Mouse (Mus musculus) embryonic facial prominence, embryonic 11.5 days (tissue): ENCODE results near the gene Draxin. TPM values are rescaled to one million over a fixed set of nuclear protein-coding genes. Genes with fewer than 3 reads are reported as not detected.
"Not testable (repeated sequence)": the region's sequence is repeated elsewhere in the genome, so short reads cannot be mapped to it uniquely, and the experiment has no call there.

ENCODE experiments used
- ATAC-seq: fragments of 200-750 bp; cut with Nextera tagmentation; replicated peaks from 2 replicates; pipeline ENCODE4 v1.8.0; 2017; ENCODE audit warnings: low read depth; ENCODE audit not compliant: insufficient number of reproducible peaks, low FRiP score, low TSS enrichment
- DNase-seq: peaks from one replicate; pipeline ENCODE4 v3.0.0-alpha.2; 2015; ENCODE audit warnings: low spot score
- H3K27ac ChIP-seq: fragments of 300-500 bp; sonication (generic); replicated peaks from 2 replicates; pipeline ENCODE4 v1.5.1; 2014; ENCODE audit warnings: mild to moderate bottlenecking, low read depth, low read length, control low read depth
- H3K27me3 ChIP-seq: fragments of 300-500 bp; sonication (generic); 2 replicates; pipeline ENCODE4 v1.6.1; 2014; ENCODE audit warnings: mild to moderate bottlenecking, low read length, moderate library complexity, mixed read lengths; ENCODE audit not compliant: control insufficient read depth, insufficient read depth
- H3K36me3 ChIP-seq: fragments of 300-500 bp; sonication (generic); replicated peaks from 2 replicates; pipeline ENCODE4 v1.6.1; 2014; ENCODE audit warnings: low read depth, mild to moderate bottlenecking, low read length, moderate library complexity, mixed read lengths; ENCODE audit not compliant: control insufficient read depth, insufficient read depth
- H3K4me1 ChIP-seq: fragments of 300-500 bp; sonication (generic); 2 replicates; pipeline ENCODE4 v1.6.1; 2014; ENCODE audit warnings: low read length, mixed read lengths; ENCODE audit not compliant: control insufficient read depth, insufficient read depth
- H3K4me2 ChIP-seq: fragments of 300-500 bp; sonication (generic); 2 replicates; pipeline ENCODE4 v1.6.1; 2014; ENCODE audit warnings: low read depth, mild to moderate bottlenecking, control low read depth, low read length, moderate library complexity
- H3K4me3 ChIP-seq: fragments of 300-500 bp; sonication (generic); 2 replicates; pipeline ENCODE4 v1.5.1; 2014; ENCODE audit warnings: low read depth, low read length, control low read depth
- H3K9ac ChIP-seq: fragments of 300-500 bp; sonication (generic); replicated peaks from 2 replicates; pipeline ENCODE4 v1.6.1; 2014; ENCODE audit warnings: mild to moderate bottlenecking, control low read depth, low read length
- H3K9me3 ChIP-seq: fragments of 300-500 bp; sonication (generic); replicated peaks from 2 replicates; pipeline ENCODE4 v1.6.1; 2016; ENCODE audit warnings: mild to moderate bottlenecking, low read length, inconsistent platforms, mixed read lengths; ENCODE audit not compliant: control insufficient read depth
- WGBS: fragments of 180-500 bp; shearing (Covaris S2); extraction: QIAGEN DNeasy Blood & Tissue Kit; methylation state at CpG from one replicate; pipeline ENCODE4 v1.1.7; 2014; 5-methylcytosine and 5-hydroxymethylcytosine counted together
- microRNA-seq: library from miRNA; unstranded; fragments of <30 nt; microRNA quantifications from one replicate; pipeline ENCODE4, GENCODE M21; 2016; ENCODE audit warnings: borderline number of aligned reads
- polyA plus RNA-seq: library from polyadenylated mRNA; unstranded; fragments of >200 nt; fragmentation: Nextera tagmentation; extraction: Ambion mirVana; gene quantifications from 2 replicates; pipeline ENCODE4 v1.2.1, GENCODE M21; 2014

The Draxin gene
- polyA plus RNA-seq, 1 experiment from 2014 or later: 1.2 TPM

DNA sequence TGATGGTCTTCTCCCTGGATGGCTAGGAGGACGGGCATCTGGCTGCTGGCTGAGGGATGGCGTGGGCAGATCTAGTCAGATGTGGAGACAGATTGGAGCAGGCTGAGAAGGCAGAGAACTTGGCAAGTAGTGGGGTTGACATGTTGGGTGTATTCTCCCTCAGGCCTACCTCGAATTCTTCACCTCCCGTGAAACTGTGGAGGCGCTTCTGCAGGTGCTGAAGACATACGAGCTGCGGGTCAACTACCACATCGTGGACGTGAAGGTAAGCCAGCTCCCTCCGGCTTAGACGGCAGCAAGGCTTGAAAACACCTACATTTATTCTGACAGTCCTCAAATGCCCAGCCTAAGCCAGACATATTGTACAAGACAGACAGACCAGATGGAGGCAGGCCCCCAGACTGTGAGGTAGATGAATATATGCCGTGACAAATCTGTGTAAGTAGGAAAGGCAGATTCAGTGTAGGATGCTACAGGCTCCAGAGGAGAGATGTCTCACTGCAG is 77.0 kb downstream of the Draxin start:
- ATAC-seq: no peak
- DNase-seq: no peak
- no peak overlapping the region for H3K4me2 ChIP-seq
- H3K27me3 ChIP-seq: no peaks in the 10 kb centered on the region
- WGBS: 92% methylated on average over 12 of the region's 12 CpGs
- H3K4me1 ChIP-seq: no peaks in the 10 kb centered on the region
- no peak overlapping the region for H3K27ac ChIP-seq
- H3K4me3 ChIP-seq: no peak overlapping the region
- H3K36me3 ChIP-seq: peaks cover 10% of the 10 kb centered on the region
- H3K9me3 ChIP-seq: no peaks in the 10 kb centered on the region
- H3K9ac ChIP-seq: no peak overlapping the region

DNA sequence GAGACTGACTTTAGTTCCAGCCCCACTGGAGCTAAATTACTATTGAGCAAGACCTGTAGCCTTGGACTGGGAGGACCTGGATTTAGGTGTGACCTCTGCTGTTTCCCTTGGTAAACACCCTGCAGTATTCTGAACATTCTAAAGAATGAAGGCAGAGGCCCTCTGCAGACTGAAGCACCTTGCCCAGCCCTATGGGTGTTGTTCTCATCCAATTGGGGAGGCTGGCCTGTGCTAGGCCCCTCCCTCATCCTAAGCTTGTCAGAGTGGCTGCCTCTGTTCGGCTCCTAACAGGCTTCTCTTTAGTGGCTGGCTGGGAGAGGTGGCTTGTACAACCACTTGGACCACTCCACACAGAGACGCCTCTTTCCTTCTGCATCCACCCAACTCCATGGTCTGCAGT is 77.5 kb downstream of the Draxin start:
- H3K4me3 ChIP-seq: no peak overlapping the region
- 63% methylated on average over 2 of the region's 2 CpGs for WGBS
- H3K27ac ChIP-seq: no peak overlapping the region
- no peak overlapping the region for H3K4me2 ChIP-seq
- no peak overlapping the region for H3K9ac ChIP-seq
- DNase-seq (no peak), ATAC-seq (no peak)
- peaks cover 10% of the 10 kb centered on the region for H3K36me3 ChIP-seq
- no peaks in the 10 kb centered on the region for H3K9me3 ChIP-seq
- no peaks in the 10 kb centered on the region for H3K4me1 ChIP-seq
- H3K27me3 ChIP-seq: no peaks in the 10 kb centered on the region

- Histone ChIP-seq H3K9ac (no peak overlapping the region), H3K9me3 (no peaks in the 10 kb centered on the region), H3K4me3 (no peak overlapping the region), H3K27me3 (no peaks in the 10 kb centered on the region), H3K4me1 (no peaks in the 10 kb centered on the region), H3K27ac (no peak overlapping the region), H3K4me2 (no peak overlapping the region), H3K36me3 (peaks cover 7% of the 10 kb centered on the region)
- DNase-seq (no peak), ATAC-seq (no peak)
- 94% methylated on average over 11 of the region's 11 CpGs for WGBS
Observed at GRCm38 (mm10) chr4:148051886-148052285, 78.6 kb downstream of the Draxin start.

GRCm38 (mm10) chr4:148051046-148051776 is 79.3 kb downstream of the Draxin start:
- no peak overlapping the region for H3K27ac ChIP-seq
- no peak overlapping the region for H3K4me3 ChIP-seq
- no peaks in the 10 kb centered on the region for H3K27me3 ChIP-seq
- 96% methylated on average over 13 of the region's 13 CpGs for whole genome bisulfite sequencing
- peaks cover 7% of the 10 kb centered on the region for H3K36me3 ChIP-seq
- DNase-seq (no peak), ATAC-seq (no peak)
- H3K9ac ChIP-seq: no peak overlapping the region
- no peaks in the 10 kb centered on the region for H3K4me1 ChIP-seq
- H3K9me3 ChIP-seq: no peaks in the 10 kb centered on the region
- no peak overlapping the region for H3K4me2 ChIP-seq

DNA sequence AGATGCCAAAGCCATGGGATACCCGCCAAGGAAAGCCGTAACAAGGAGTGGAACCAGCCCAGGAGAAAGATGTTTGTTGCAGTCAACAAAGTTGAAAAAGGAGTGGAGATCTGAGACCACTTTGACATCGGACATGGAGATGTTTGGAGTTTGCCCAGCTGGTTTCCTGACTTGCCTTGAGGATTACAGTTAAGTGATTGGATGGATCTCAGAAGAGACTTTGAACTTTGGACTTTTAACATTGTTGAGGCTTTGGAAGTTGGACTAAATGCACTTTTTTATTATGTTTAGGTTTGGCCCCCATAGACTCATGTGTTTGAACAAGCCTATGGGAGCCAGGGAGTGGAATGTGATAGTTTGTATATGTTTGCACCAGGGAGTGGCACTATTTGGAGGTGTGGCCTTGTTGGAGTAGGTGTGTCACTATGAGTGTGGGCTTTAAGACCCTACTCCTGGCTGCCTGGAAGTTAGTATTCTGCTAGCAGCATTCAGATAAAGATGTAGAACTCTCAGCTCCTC is 80.0 kb downstream of the Draxin start:
- not testable (repeated sequence) for ATAC-seq, DNase-seq, H3K9me3 ChIP-seq, H3K9ac ChIP-seq, H3K27me3 ChIP-seq, H3K4me2 ChIP-seq, H3K4me3 ChIP-seq, H3K27ac ChIP-seq, H3K36me3 ChIP-seq, H3K4me1 ChIP-seq
- whole genome bisulfite sequencing: 95% methylated on average over 3 of the region's 3 CpGs

Small RNA genes lying within 50 kb of the gene (microRNA-seq; reads per million reads assigned to microRNA genes)
- not detected for gene Mir7022

Other genes starting within 250 kb of the Draxin start
- 23.1 and 28.0 TPM in 2 replicates for gene Mfn2, start 226.0 kb downstream of the Draxin start, polyA plus RNA-seq
- 32.7 and 36.4 TPM in 2 replicates for gene Plod1, start 193.9 kb downstream of the Draxin start, polyA plus RNA-seq
- gene 2510039O18Rik, start 189.8 kb downstream of the Draxin start, polyA plus RNA-seq: 14.5 and 15.9 TPM in 2 replicates
- 0.57 and 1.0 TPM in 2 replicates for gene Nppb, start 144.9 kb downstream of the Draxin start, polyA plus RNA-seq
- gene Nppa, start 130.0 kb downstream of the Draxin start, polyA plus RNA-seq: 1.9 and 19.5 TPM in 2 replicates
- 8.9 and 9.8 TPM in 2 replicates for gene Clcn6, start 91.9 kb downstream of the Draxin start, polyA plus RNA-seq
- gene Mthfr, start 91.6 kb downstream of the Draxin start, polyA plus RNA-seq: 13.5 and 14.1 TPM in 2 replicates
- 7.0 and 10.3 TPM in 2 replicates for gene Agtrap, start 42.7 kb downstream of the Draxin start, polyA plus RNA-seq
- 75.3 and 83.4 TPM in 2 replicates for gene Mad2l2, start 314 bp downstream of the Draxin start, polyA plus RNA-seq
- gene Fbxo6, start 21.4 kb upstream of the Draxin start, polyA plus RNA-seq: 9.8 and 11.3 TPM in 2 replicates
- gene Fbxo44, start 29.8 kb upstream of the Draxin start, polyA plus RNA-seq: 24.0 and 25.1 TPM in 2 replicates
- gene Fbxo2, start 29.9 kb upstream of the Draxin start, polyA plus RNA-seq: 1.5 and 1.9 TPM in 2 replicates
- 0.86 and 1.1 TPM in 2 replicates for gene Disp3, start 157.3 kb upstream of the Draxin start, polyA plus RNA-seq